Mouse (Mus musculus) forebrain, embryonic 14.5 days (tissue): ENCODE data around the gene Ddx21. TPM values are rescaled to one million over a fixed set of nuclear protein-coding genes. Genes with fewer than 3 reads are reported as not detected.

Source experiments
- ATAC-seq: fragments of 200-750 bp; cut with Nextera tagmentation; 2 replicates; pipeline ENCODE4 v1.8.0; 2017; ENCODE audit warnings: mild to moderate bottlenecking, moderate library complexity
- DNase-seq: peaks from one replicate; pipeline ENCODE4 v3.0.0-alpha.2; 2015; ENCODE audit warnings: low spot score
- H3K27ac ChIP-seq: fragments of 300-500 bp; sonication (generic); 2 replicates; pipeline ENCODE4 v1.5.1; 2014; ENCODE audit warnings: low read depth, mild to moderate bottlenecking, control low read depth, low read length, moderate library complexity
- H3K27me3 ChIP-seq: fragments of 300-500 bp; sonication (generic); replicated peaks from 2 replicates; pipeline ENCODE4 v1.6.1; 2014; ENCODE audit warnings: low read length, control low read depth, mixed read lengths; ENCODE audit not compliant: control insufficient read depth, insufficient read depth
- H3K36me3 ChIP-seq: fragments of 300-500 bp; sonication (generic); 2 replicates; pipeline ENCODE4 v1.6.1; 2014; ENCODE audit warnings: low read length, control low read depth; ENCODE audit not compliant: control insufficient read depth, insufficient read depth
- H3K4me1 ChIP-seq: fragments of 300-500 bp; sonication (generic); 2 replicates; pipeline ENCODE4 v1.6.1; 2014; ENCODE audit warnings: antibody characterized with exemption, low read length, control low read depth; ENCODE audit not compliant: control insufficient read depth, insufficient read depth
- H3K4me2 ChIP-seq: fragments of 300-500 bp; sonication (generic); 2 replicates; pipeline ENCODE4 v1.6.1; 2014; ENCODE audit warnings: mild to moderate bottlenecking, control low read depth, low read length
- H3K4me3 ChIP-seq: fragments of 300-500 bp; sonication (generic); 2 replicates; pipeline ENCODE4 v1.5.1; 2014; ENCODE audit warnings: low read depth, low read length, control low read depth
- H3K9ac ChIP-seq: fragments of 300-500 bp; sonication (generic); 2 replicates; pipeline ENCODE4 v1.6.1; 2014; ENCODE audit warnings: mild to moderate bottlenecking, low read length, control low read depth, moderate library complexity
- H3K9me3 ChIP-seq: fragments of 300-500 bp; sonication (generic); replicated peaks from 2 replicates; pipeline ENCODE4 v1.6.1; 2016; ENCODE audit warnings: low read length, control low read depth, mixed read lengths; ENCODE audit not compliant: control insufficient read depth
- WGBS: fragments of 180-500 bp; shearing (Covaris S2); extraction: QIAGEN DNeasy Blood & Tissue Kit; methylation state at CpG from one replicate; pipeline ENCODE4 v1.1.7; 2014; 5-methylcytosine and 5-hydroxymethylcytosine counted together
- polyA plus RNA-seq: library from polyadenylated mRNA; unstranded; fragments of >200 nt; fragmentation: Nextera tagmentation; extraction: Ambion mirVana; gene quantifications from 2 replicates; pipeline ENCODE4 v1.2.1, GENCODE M21; 2014

The Ddx21 gene
- polyA plus RNA-seq, 1 experiment from 2014 or later: 20.6 TPM

GRCm38 (mm10) chr10:62578338-62579100 is 23.6 kb downstream of the Ddx21 start, which contains the start of gene Kif1bp:
Gene Kif1bp, minus strand, starts transcription at chr10:62578457.
- Histone ChIP-seq H3K27ac (peak within 1 kb of the TSS; percentile 80), H3K4me2 (peak within 1 kb of the TSS; percentile 92), H3K36me3 (peaks cover 60% of the 10 kb centered on the region), H3K9me3 (no peaks in the 10 kb centered on the region), H3K9ac (peak within 1 kb of the TSS; percentile 90), H3K27me3 (no peaks in the 10 kb centered on the region), H3K4me3 (peak within 1 kb of the TSS; percentile 86), H3K4me1 (peaks cover 8% of the 10 kb centered on the region)
- ATAC-seq (peak; percentile 100), DNase-seq (peak; percentile 100)
- WGBS: 4% methylated on average over 33 of the region's 33 CpGs

DNA sequence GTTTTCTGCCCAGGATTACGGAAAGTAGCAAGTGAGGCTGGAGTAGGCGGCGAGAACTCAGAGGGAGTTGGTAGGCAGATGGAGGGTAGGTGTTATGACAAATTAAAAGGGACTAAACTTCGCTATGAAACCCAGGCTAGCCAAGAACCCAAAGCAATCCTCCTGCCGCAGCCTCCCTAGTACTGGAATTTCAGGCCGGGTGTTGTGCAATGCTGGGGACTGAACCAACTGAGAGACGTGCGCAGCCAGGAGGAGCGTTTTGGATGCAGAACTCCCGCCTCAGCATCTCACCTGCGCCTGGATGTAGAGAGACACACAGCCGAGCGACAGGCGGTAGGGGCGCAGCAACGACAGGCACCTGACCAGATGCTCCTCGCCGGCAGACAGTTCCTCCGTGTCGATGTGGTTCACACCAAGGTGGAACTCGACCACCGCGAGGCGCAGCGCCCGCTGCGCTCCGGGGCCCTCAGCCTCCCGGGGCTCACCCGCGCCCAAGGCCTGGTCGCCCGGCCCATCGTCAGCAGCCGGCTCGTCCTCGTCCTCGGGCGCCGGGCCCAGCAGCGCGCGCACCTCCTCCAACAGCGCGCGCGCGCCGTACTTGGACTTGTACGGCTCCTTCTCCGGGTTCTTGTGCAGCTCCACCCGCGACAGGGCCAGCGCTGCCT is 24.3 kb downstream of the Ddx21 start:
- ATAC-seq: peak; percentile 82
- H3K27ac ChIP-seq: peak overlapping the region; percentile 80
- no peak for DNase-seq
- H3K9me3 ChIP-seq: no peaks in the 10 kb centered on the region
- peak overlapping the region; percentile 92 for H3K4me2 ChIP-seq
- H3K4me1 ChIP-seq: peaks cover 8% of the 10 kb centered on the region
- H3K4me3 ChIP-seq: peak overlapping the region; percentile 86
- no peaks in the 10 kb centered on the region for H3K27me3 ChIP-seq
- H3K9ac ChIP-seq: peak overlapping the region; percentile 90
- H3K36me3 ChIP-seq: peaks cover 59% of the 10 kb centered on the region
- 1% methylated on average over 54 of the region's 54 CpGs for WGBS

GRCm38 (mm10) chr10:62575001-62575400 is 27.1 kb downstream of the Ddx21 start:
- no peak for ATAC-seq
- Histone ChIP-seq H3K4me2 (no peak overlapping the region), H3K36me3 (peaks cover 53% of the 10 kb centered on the region), H3K27ac (no peak overlapping the region), H3K9me3 (no peaks in the 10 kb centered on the region), H3K4me3 (no peak overlapping the region), H3K4me1 (peaks cover 8% of the 10 kb centered on the region), H3K9ac (no peak overlapping the region), H3K27me3 (no peaks in the 10 kb centered on the region)
- WGBS: 92% methylated on average over 13 of the region's 13 CpGs
- no peak for DNase-seq

DNA sequence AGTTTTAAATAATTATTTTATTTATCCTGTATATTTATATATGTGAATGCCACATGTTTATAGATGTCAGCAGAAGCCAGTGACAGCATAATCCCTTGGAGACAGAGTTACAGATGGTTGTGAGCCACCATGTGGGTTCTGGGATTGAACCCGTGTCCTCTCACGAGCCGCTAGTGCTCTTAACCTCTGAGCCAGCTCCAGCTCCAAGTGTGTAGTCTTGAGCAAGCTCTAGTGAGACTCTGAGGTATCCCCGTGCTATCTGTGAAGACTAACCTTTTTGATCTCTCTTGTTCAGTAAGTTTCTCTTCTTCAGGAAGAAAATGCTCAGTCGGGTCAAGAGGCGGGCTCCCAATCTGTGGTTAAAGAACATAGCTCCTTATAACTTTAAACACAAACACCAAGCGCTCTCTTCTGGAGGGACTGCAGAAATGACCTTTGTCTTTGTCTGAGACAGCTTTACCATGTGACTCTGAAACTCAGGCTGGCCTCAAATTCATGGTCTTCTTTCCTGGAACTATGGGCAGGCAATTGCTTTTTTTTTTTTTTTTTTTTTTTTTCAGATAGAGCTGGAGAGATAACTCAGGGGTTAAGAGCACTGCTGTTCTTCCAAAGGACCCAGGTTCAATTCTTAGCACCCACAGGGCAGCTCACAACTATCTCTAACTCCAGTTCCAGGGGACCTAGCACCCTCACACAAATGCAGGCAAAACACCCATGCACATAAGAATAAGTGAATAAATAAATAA is 31.8 kb downstream of the Ddx21 start:
- H3K27me3 ChIP-seq: no peaks in the 10 kb centered on the region
- DNase-seq (no peak), ATAC-seq (no peak)
- WGBS: 95% methylated on average over 7 of the region's 7 CpGs
- H3K4me3 ChIP-seq: no peak overlapping the region
- no peak overlapping the region for H3K27ac ChIP-seq
- no peaks in the 10 kb centered on the region for H3K4me1 ChIP-seq
- H3K36me3 ChIP-seq: peaks cover 86% of the 10 kb centered on the region
- H3K4me2 ChIP-seq: no peak overlapping the region
- no peak overlapping the region for H3K9ac ChIP-seq
- no peaks in the 10 kb centered on the region for H3K9me3 ChIP-seq

GRCm38 (mm10) chr10:62568861-62569260 is 33.2 kb downstream of the Ddx21 start:
- WGBS: 96% methylated on average over 4 of the region's 4 CpGs
- no peaks in the 10 kb centered on the region for H3K27me3 ChIP-seq
- no peak overlapping the region for H3K4me2 ChIP-seq
- ATAC-seq: no peak
- DNase-seq: no peak
- H3K9ac ChIP-seq: no peak overlapping the region
- H3K27ac ChIP-seq: no peak overlapping the region
- H3K4me1 ChIP-seq: no peaks in the 10 kb centered on the region
- no peak overlapping the region for H3K4me3 ChIP-seq
- H3K36me3 ChIP-seq: peaks cover 87% of the 10 kb centered on the region
- no peaks in the 10 kb centered on the region for H3K9me3 ChIP-seq

DNA sequence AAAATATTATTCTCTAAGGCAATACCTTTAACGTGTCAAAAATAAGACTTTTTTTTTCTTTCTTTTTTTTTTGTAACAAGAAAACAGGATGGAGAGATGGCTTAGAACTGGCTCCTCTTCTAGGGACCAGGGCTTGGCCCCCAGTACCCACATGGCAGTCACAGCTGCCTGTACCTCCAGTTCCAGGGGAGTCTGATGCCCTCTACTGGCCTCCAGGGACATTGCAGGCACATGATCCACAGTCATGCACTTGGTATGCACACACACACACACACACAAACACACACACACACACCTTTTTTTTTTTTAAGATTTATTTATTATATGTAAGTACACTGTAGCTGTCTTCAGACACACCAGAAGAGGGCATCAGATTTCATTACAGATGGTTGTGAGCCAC is 44.3 kb downstream of the Ddx21 start:
- no peak for ATAC-seq

GRCm38 (mm10) chr10:62556558-62556901 is 45.6 kb downstream of the Ddx21 start:
- Histone ChIP-seq H3K4me2 (no peak overlapping the region), H3K36me3 (peaks cover 42% of the 10 kb centered on the region), H3K9me3 (no peaks in the 10 kb centered on the region), H3K27ac (no peak overlapping the region), H3K4me3 (no peak overlapping the region), H3K27me3 (no peaks in the 10 kb centered on the region), H3K9ac (no peak overlapping the region), H3K4me1 (no peaks in the 10 kb centered on the region)
- DNase-seq: no peak
- WGBS: 90% methylated on average over 6 of the region's 6 CpGs
- no peak for ATAC-seq

More for the DNA sequence above, 44.3 kb downstream of the Ddx21 start:
- Histone ChIP-seq H3K36me3 (peaks cover 54% of the 10 kb centered on the region), H3K27me3 (no peaks in the 10 kb centered on the region), H3K4me2 (no peak overlapping the region), H3K9ac (no peak overlapping the region), H3K4me1 (no peaks in the 10 kb centered on the region), H3K4me3 (no peak overlapping the region), H3K9me3 (no peaks in the 10 kb centered on the region), H3K27ac (no peak overlapping the region)
- DNase-seq: peak; percentile 13
- 94% methylated on average over 1 of the region's 1 CpGs for WGBS

- H3K4me1 ChIP-seq: no peaks in the 10 kb centered on the region
- no peak overlapping the region for H3K4me3 ChIP-seq
- 78% methylated on average over 11 of the region's 11 CpGs for WGBS
- ATAC-seq (no peak), DNase-seq (no peak)
- no peaks in the 10 kb centered on the region for H3K9me3 ChIP-seq
- H3K9ac ChIP-seq: no peak overlapping the region
- H3K36me3 ChIP-seq: peaks cover 37% of the 10 kb centered on the region
- no peak overlapping the region for H3K4me2 ChIP-seq
- H3K27ac ChIP-seq: no peak overlapping the region
- H3K27me3 ChIP-seq: no peaks in the 10 kb centered on the region
Observed at GRCm38 (mm10) chr10:62555705-62556557, 46.1 kb downstream of the Ddx21 start.
